Mouse (Mus musculus): ENCODE data around the gene Olfr692. TPM values are rescaled to one million over a fixed set of nuclear protein-coding genes. Genes with fewer than 3 reads are reported as not detected.

Olfr692 gene
- polyA plus RNA-seq, 1 experiment from 2014 or later: not detected

DNA sequence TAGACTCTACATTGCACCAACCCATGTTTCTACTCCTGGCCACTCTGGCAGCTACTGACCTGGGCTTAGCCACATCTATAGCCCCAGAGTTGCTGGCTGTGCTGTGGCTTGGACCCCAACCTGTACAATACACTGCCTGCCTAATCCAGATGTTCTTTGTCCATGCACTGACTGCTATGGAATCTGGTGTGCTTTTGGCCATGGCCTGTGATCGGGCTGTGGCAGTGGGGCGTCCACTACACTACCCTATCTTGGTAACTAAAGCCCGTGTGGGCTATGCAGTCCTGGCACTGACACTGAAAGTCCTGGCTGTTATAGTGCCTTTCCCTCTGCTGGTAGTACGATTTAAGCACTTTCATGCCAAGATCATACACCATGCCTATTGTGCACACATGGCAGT, 491 bp downstream of the Olfr692 start:
- 96% methylated on average over 4 of the region's 4 CpGs for WGBS
- no peaks in the 10 kb centered on the region for H3K27me3 ChIP-seq (ENCODE audit: control insufficient read depth, insufficient read depth, low read length)
- no peak overlapping the region for H3K9ac ChIP-seq (ENCODE audit: low read length)
- no peak overlapping the region for H3K4me2 ChIP-seq
- no peaks in the 10 kb centered on the region; the same call in 1 of the 2 replicates for H3K36me3 ChIP-seq (ENCODE audit: control insufficient read depth, insufficient read depth, low read length)
- DNase-seq (ENCODE audit: low spot score, missing footprints) (peak; percentile 78), ATAC-seq (ENCODE audit: low FRiP score) (0 out of 2 replicates have a peak, but pooled peaks have one; percentile 27)
- no peak overlapping the region for H3K27ac ChIP-seq (ENCODE audit: low read depth, low read length)
- no peaks in the 10 kb centered on the region for H3K9me3 ChIP-seq (ENCODE audit: control insufficient read depth, low read length)
- no peaks in the 10 kb centered on the region for H3K4me1 ChIP-seq (ENCODE audit: control insufficient read depth, insufficient read depth, low read length)
- no peak overlapping the region for H3K4me3 ChIP-seq (ENCODE audit: low read depth, low read length)

DNA sequence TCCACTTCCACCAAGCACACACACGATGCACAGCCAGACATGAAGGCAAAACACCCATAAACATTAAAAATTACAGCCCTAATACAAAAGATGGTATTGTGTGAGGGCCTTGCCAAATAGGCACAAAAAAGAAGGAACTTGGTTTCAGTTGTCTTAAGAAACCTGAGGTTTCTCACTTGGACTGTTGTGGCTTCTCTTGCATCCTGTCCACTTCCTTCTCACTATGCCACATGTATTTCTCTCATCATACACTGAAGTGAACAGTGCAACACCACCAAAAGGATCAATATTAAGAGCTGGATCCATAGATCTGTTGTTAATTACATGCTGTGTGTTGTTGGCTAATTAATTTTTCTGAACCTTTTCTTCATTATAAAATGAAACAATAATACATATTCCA, 4.9 kb downstream of the Olfr692 start:
- no peak overlapping the region for H3K27ac ChIP-seq (ENCODE audit: low read depth, low read length)
- ATAC-seq (ENCODE audit: low FRiP score) (no peak), DNase-seq (ENCODE audit: low spot score, missing footprints) (peak; percentile 56)
- no peaks in the 10 kb centered on the region for H3K4me1 ChIP-seq (ENCODE audit: control insufficient read depth, insufficient read depth, low read length)
- peaks cover 5% of the 10 kb centered on the region; the same call in 1 of the 2 replicates for H3K36me3 ChIP-seq (ENCODE audit: control insufficient read depth, insufficient read depth, low read length)
- no peaks in the 10 kb centered on the region for H3K27me3 ChIP-seq (ENCODE audit: control insufficient read depth, insufficient read depth, low read length)
- 81% methylated on average over 1 of the region's 1 CpGs for WGBS
- no peaks in the 10 kb centered on the region for H3K9me3 ChIP-seq (ENCODE audit: control insufficient read depth, low read length)
- H3K9ac ChIP-seq (ENCODE audit: low read length): no peak overlapping the region
- H3K4me3 ChIP-seq (ENCODE audit: low read depth, low read length): no peak overlapping the region
- H3K4me2 ChIP-seq: no peak overlapping the region

DNA sequence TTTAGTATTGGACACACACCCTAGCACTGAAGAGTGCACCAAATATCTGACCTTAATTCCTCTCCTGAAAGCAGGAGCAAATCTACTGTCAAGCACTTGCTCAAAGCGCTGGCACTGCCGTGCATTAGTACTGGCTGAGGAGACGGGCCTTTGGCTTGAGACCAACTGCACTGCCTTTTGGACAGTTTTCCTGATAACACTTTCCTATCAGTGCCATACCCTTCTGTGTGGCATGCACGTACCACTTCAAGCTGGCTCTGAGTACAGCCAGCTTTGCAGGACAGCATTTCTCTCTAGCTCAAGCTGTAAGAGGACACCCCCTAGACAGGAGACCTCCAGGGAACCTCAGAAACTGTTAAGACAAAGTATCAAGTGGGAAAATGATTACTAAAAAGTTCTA, 5.5 kb downstream of the Olfr692 start:
- ATAC-seq (ENCODE audit: low FRiP score) (no peak), DNase-seq (ENCODE audit: low spot score, missing footprints) (no peak)
- Histone ChIP-seq H3K4me1 (ENCODE audit: control insufficient read depth, insufficient read depth, low read length) (no peaks in the 10 kb centered on the region), H3K9me3 (ENCODE audit: control insufficient read depth, low read length) (no peaks in the 10 kb centered on the region), H3K27ac (ENCODE audit: low read depth, low read length) (no peak overlapping the region), H3K4me2 (no peak overlapping the region), H3K9ac (ENCODE audit: low read length) (no peak overlapping the region), H3K27me3 (ENCODE audit: control insufficient read depth, insufficient read depth, low read length) (no peaks in the 10 kb centered on the region), H3K36me3 (ENCODE audit: control insufficient read depth, insufficient read depth, low read length) (peaks cover 5% of the 10 kb centered on the region; the same call in 1 of the 2 replicates), H3K4me3 (ENCODE audit: low read depth, low read length) (no peak overlapping the region)
- WGBS: 92% methylated on average over 4 of the region's 4 CpGs

DNA sequence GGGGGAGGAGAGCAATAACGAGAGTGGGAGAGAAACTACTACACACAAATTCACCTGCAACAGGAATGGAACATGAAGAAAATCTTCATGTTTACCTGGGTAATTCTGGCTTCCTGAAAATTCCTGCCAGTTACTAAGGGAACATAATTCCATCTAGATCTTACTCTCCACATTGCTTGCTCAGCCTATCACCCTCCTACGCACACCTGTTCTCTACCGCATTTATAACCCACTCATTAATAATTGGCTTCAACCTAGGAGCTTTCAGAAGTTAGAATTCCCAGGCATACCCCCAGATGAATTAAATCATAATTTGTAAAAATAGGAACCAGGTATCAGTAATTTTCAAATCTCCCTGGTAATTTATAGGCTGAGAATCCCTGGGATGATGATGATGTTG, 5.9 kb downstream of the Olfr692 start:
- no peaks in the 10 kb centered on the region for H3K4me1 ChIP-seq (ENCODE audit: control insufficient read depth, insufficient read depth, low read length)
- DNase-seq (ENCODE audit: low spot score, missing footprints) (no peak), ATAC-seq (ENCODE audit: low FRiP score) (no peak)
- WGBS: 92% methylated on average over 3 of the region's 3 CpGs
- no peak overlapping the region for H3K9ac ChIP-seq (ENCODE audit: low read length)
- H3K36me3 ChIP-seq (ENCODE audit: control insufficient read depth, insufficient read depth, low read length): peaks cover 10% of the 10 kb centered on the region; the same call in 1 of the 2 replicates
- H3K27me3 ChIP-seq (ENCODE audit: control insufficient read depth, insufficient read depth, low read length): no peaks in the 10 kb centered on the region
- no peak overlapping the region for H3K27ac ChIP-seq (ENCODE audit: low read depth, low read length)
- H3K4me3 ChIP-seq (ENCODE audit: low read depth, low read length): no peak overlapping the region
- no peaks in the 10 kb centered on the region for H3K9me3 ChIP-seq (ENCODE audit: control insufficient read depth, low read length)
- no peak overlapping the region for H3K4me2 ChIP-seq

DNA sequence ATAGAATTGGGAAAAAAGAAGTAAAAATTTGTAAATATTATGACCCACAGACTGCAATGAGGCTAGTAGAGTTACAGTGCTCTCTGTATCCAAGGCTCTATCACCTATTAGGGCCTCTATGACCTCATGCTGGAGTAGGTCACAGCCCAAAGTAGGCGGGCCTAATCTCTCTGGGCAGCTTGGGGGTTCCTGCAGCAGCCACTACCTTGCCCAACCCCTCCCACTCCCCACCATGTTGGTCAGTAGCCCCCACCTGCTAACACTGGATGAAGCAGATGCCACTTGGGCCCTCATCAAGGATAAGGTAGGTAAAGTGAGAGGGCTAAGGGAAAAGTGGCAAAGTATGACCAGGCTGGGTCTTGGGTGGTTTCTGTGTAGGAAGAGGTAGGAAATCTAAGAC, 6.8 kb downstream of the Olfr692 start, which contains the start of gene Gm5901:
Gene Gm5901, plus strand, starts transcription at position 173 of the 400 bp plus-strand sequence.
- ATAC-seq (ENCODE audit: low FRiP score) (no peak), DNase-seq (ENCODE audit: low spot score, missing footprints) (no peak)
- H3K4me3 ChIP-seq (ENCODE audit: low read depth, low read length): no peak within 1 kb of the TSS
- WGBS: 89% methylated on average over 1 of the region's 1 CpGs
- no peaks in the 10 kb centered on the region for H3K4me1 ChIP-seq (ENCODE audit: control insufficient read depth, insufficient read depth, low read length)
- H3K27ac ChIP-seq (ENCODE audit: low read depth, low read length): no peak within 1 kb of the TSS
- H3K9me3 ChIP-seq (ENCODE audit: control insufficient read depth, low read length): no peaks in the 10 kb centered on the region
- H3K36me3 ChIP-seq (ENCODE audit: control insufficient read depth, insufficient read depth, low read length): peaks cover 11% of the 10 kb centered on the region; the same call in 1 of the 2 replicates
- H3K4me2 ChIP-seq: no peak within 1 kb of the TSS
- H3K27me3 ChIP-seq (ENCODE audit: control insufficient read depth, insufficient read depth, low read length): no peaks in the 10 kb centered on the region
- H3K9ac ChIP-seq (ENCODE audit: low read length): no peak within 1 kb of the TSS

DNA sequence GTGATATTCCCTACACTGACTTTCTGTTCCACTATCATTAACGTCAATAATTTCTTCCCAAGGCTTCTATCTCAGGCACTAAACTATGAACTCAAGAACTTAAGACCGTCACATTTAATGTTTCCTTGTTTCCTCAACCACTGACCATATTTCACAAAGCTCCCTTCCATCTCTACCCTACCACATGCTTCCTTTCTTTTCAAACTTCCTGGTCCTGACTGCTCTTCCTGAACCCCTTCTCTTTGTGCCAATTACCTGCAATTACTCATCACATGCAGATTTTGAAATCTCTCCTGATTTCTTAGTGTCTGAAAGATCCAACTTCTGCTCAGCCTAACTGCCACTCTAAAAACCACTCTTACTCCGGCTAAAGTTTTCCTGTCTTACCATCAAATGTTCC, 12.3 kb downstream of the Olfr692 start:
- no peak for DNase-seq (ENCODE audit: low spot score, missing footprints)
- Histone ChIP-seq H3K9ac (ENCODE audit: low read length) (no peak overlapping the region), H3K4me3 (ENCODE audit: low read depth, low read length) (no peak overlapping the region), H3K4me1 (ENCODE audit: control insufficient read depth, insufficient read depth, low read length) (no peaks in the 10 kb centered on the region), H3K9me3 (ENCODE audit: control insufficient read depth, low read length) (no peaks in the 10 kb centered on the region), H3K27me3 (ENCODE audit: control insufficient read depth, insufficient read depth, low read length) (no peaks in the 10 kb centered on the region), H3K27ac (ENCODE audit: low read depth, low read length) (no peak overlapping the region), H3K36me3 (ENCODE audit: control insufficient read depth, insufficient read depth, low read length) (peaks cover 34% of the 10 kb centered on the region), H3K4me2 (no peak overlapping the region)
- 92% methylated on average over 3 of the region's 3 CpGs for WGBS
- no peak for ATAC-seq (ENCODE audit: low FRiP score)

- Histone ChIP-seq H3K27ac (ENCODE audit: low read depth, low read length) (no peak overlapping the region), H3K36me3 (ENCODE audit: control insufficient read depth, insufficient read depth, low read length) (peaks cover 32% of the 10 kb centered on the region), H3K4me3 (ENCODE audit: low read depth, low read length) (no peak overlapping the region), H3K9me3 (ENCODE audit: control insufficient read depth, low read length) (no peaks in the 10 kb centered on the region), H3K4me2 (no peak overlapping the region), H3K9ac (ENCODE audit: low read length) (no peak overlapping the region), H3K4me1 (ENCODE audit: control insufficient read depth, insufficient read depth, low read length) (no peaks in the 10 kb centered on the region), H3K27me3 (ENCODE audit: control insufficient read depth, insufficient read depth, low read length) (no peaks in the 10 kb centered on the region)
- ATAC-seq (ENCODE audit: low FRiP score) (no peak), DNase-seq (ENCODE audit: low spot score, missing footprints) (no peak)
- WGBS: 99% methylated on average over 2 of the region's 2 CpGs
Measured at GRCm38 (mm10) chr7:105387696-105388095, 19.7 kb downstream of the Olfr692 start.

DNA sequence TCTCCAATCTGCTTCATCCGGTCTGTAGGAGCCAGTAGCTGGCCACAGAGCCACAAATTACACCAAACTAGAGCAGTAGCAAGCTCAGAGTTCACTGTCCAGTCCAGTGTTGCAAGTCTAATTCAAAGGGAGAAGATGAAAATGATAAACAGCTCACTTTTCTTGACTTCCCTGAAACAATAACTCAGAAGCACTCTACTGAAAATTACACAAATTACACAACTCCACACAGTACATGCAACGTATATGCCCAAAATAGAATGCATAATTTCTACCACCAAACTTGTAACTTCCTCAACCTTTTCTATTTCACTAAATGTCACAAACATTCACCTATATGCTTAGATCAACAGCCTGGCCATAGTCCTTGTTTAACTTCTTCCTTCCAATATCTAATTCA, 22.2 kb downstream of the Olfr692 start:
- no peaks in the 10 kb centered on the region for H3K27me3 ChIP-seq (ENCODE audit: control insufficient read depth, insufficient read depth, low read length)
- DNase-seq (ENCODE audit: low spot score, missing footprints) (no peak), ATAC-seq (ENCODE audit: low FRiP score) (no peak)
- H3K36me3 ChIP-seq (ENCODE audit: control insufficient read depth, insufficient read depth, low read length): peaks cover 17% of the 10 kb centered on the region
- 91% methylated on average over 2 of the region's 2 CpGs for WGBS
- H3K4me1 ChIP-seq (ENCODE audit: control insufficient read depth, insufficient read depth, low read length): no peaks in the 10 kb centered on the region
- no peak overlapping the region for H3K27ac ChIP-seq (ENCODE audit: low read depth, low read length)
- H3K9me3 ChIP-seq (ENCODE audit: control insufficient read depth, low read length): no peaks in the 10 kb centered on the region
- no peak overlapping the region for H3K4me2 ChIP-seq
- no peak overlapping the region for H3K4me3 ChIP-seq (ENCODE audit: low read depth, low read length)
- H3K9ac ChIP-seq (ENCODE audit: low read length): no peak overlapping the region

GRCm38 (mm10) chr7:105394606-105395005, 26.6 kb downstream of the Olfr692 start:
- H3K9ac ChIP-seq (ENCODE audit: low read length): no peak overlapping the region
- ATAC-seq (ENCODE audit: low FRiP score): no peak

More at GRCm38 (mm10) chr7:105394606-105395005, 26.6 kb downstream of the Olfr692 start:
- Histone ChIP-seq H3K9me3 (ENCODE audit: control insufficient read depth, low read length) (no peaks in the 10 kb centered on the region), H3K27ac (ENCODE audit: low read depth, low read length) (no peak overlapping the region), H3K27me3 (ENCODE audit: control insufficient read depth, insufficient read depth, low read length) (no peaks in the 10 kb centered on the region), H3K4me2 (no peak overlapping the region), H3K36me3 (ENCODE audit: control insufficient read depth, insufficient read depth, low read length) (peaks cover under 1% of the 10 kb centered on the region), H3K4me1 (ENCODE audit: control insufficient read depth, insufficient read depth, low read length) (peaks cover 7% of the 10 kb centered on the region; the same call in 1 of the 2 replicates), H3K4me3 (ENCODE audit: low read depth, low read length) (no peak overlapping the region)
- 94% methylated on average over 1 of the region's 1 CpGs for WGBS
- no peak for DNase-seq (ENCODE audit: low spot score, missing footprints)

Data from midbrain, embryonic 11.5 days (tissue).